Mouse (Mus musculus): ENCODE data around the gene Epb41. TPM values are rescaled to one million over a fixed set of nuclear protein-coding genes. Genes with fewer than 3 reads are reported as not detected.

The Epb41 gene
- total RNA-seq, 2 experiments from 2014 or later = 144 to 148 TPM

DNA sequence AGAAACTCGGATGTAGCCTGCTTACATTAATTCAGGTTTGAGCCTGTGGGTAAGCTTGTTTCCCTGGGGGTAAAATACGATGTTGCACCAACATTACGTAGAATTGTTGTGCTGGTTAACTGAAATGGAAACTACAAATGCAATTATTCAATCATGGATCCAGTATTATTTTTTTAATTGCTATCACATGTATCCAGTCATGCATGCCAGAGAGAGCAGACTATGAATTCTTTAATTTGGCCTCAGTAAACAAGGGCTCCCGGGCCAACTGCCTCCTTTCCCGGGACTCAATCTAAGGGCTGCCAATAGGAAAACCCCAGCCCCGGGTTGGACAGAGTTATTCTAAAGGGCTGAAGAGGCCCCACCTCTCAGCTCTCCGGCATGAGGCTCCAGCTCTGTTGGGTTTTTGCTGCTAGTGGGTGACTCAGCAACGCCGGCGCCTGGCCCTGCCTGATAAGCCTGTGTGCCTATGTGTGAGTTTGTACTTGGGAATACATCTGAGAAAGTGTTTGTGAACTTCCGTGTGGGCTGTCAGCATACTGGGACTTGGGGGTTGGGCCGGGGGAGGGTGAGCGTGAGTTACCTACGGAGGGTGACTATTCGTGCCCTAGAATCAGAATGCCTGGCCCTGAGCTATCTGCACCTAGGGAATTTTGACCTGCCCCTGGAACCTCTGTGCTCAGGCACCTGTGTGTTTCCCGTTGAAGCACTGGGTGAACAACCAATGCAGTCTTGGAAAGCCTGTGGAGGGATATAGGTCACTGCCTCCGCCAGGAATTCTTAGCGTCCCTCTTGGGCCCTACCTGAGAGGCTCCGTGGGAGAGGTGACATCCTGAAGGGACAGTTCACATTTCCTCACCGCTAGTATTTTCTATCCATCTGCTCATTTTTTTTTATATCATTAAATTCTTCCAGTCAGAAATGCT, 1.6 kb upstream of the Epb41 start:
- intact Hi-C loops (cut with DNase I) = no loop called here

DNA sequence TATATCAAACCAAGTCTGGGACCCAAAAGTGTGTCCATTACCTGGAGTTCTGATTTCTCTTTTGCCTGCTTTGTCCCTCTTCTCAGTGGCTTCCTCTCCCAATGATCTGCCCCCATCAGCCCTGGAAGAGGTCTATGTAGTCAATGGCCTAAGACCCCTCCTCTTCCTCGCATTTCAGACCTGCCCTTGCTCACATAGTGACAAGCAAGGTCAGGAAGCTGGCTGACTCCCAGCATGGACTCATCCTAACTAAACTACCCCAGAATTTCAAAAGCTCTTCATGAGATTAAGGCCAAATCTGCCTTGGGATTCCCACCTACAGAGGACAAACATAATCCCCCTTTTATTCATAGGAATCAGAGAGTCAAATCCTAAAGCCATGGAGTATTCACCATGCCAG, 675 bp upstream of the Epb41 start:
- peak in 1 of 2 experiments; percentile 27 for DNase-seq
- intact Hi-C loops (cut with DNase I) = no loop called here

More for the DNA sequence above, 1.6 kb upstream of the Epb41 start:
- DNase-seq = peak; percentile 53 to 65

GRCm38 (mm10) chr4:132074077-132074932, 816 bp downstream of the Epb41 start, which contains the start of gene Gm10300:
Gene Gm10300, plus strand, starts transcription at chr4:132074697.
- peak; percentile 62 to 75 for DNase-seq

GRCm38 (mm10) chr4:132072946-132073345, 2.2 kb downstream of the Epb41 start:
- DNase-seq = peak; percentile 46 to 58

More at GRCm38 (mm10) chr4:132074077-132074932, 816 bp downstream of the Epb41 start, which contains the start of gene Gm10300:
- intact Hi-C loops (cut with DNase I) = loop anchor here (1.0 kb wide), 1 partner anchor 25 kb away; no protein-coding TSS in a partner anchor

DNA sequence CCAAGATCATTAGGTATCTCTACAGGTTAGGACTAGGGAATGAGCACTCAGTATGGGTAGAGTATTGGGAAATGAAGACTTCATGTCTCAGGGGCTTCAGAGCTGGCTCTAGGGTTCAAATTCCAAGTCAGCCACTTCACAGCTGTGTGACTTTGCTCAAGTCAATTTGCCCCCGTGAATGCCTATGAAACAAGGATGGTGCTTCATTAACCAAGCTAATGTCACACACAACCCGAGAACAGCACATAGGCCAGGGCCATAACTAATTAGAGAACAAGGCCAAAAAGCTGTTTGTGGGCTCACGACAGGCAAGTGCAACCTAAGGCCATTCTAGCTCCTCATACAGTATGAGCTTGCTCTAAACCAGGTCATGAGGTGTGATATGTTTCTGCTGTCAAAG, 3.0 kb downstream of the Epb41 start:
- DNase-seq = no peak
- intact Hi-C loops (cut with DNase I) = no loop called here

More at GRCm38 (mm10) chr4:132072946-132073345, 2.2 kb downstream of the Epb41 start:
- intact Hi-C loops (cut with DNase I) = no loop called here

- no peak for DNase-seq
- intact Hi-C loops (cut with DNase I) = no loop called here
Measured at GRCm38 (mm10) chr4:132071674-132072073, 3.4 kb downstream of the Epb41 start.

DNA sequence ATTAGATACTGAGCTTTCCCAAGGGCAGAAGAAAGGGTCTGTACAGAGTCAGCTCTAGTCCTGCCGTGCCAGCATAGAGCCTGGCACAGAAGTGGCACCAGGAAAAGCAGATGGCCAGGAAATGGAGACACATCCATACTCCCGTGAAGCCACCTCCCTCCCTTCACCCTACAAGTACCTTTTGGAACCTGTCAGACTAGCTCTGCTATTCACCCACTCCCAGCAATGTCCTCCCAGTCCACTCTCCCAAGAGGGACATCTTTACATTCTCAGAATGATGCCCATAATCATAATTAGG, 7.2 kb downstream of the Epb41 start:
- intact Hi-C loops (cut with DNase I) = no loop called here

DNA sequence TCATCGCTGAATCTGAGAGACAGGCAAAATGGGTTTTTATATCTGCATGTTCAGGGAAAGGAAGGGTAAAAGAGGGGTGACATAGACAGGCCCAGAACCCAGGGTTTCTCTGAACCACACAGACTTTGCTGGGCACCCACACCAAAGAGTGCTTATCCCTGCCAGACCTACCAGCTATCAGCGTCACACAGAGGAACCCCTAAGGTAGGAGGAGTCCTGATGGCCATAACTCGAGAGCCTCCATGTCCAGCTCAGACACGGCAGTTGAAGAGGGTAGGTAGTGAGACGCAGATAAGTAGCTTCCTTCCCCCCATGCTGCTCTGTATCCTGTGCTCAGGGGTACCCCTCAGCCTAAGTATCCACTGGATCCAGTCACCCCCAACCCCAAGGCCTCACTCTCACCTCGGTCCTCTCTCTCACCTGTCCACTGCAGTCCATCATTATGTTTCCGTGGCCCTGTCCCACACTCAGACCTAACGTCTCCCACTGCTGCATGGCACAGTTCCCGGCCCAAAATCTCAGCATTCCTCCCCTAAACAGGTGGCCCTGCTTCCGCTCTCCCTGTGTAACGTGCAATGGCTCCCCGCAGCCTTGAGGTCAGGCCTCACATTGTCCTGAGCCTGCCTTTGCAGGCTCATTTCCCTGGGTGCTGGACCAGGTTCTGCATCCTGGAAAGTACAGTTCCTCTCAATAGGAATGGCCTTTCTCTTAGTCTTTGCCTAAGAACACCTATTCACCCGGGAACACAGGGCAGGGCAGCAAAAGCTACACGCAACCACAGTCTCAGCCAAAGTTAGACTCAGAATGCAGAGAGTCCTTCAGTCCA, 7.8 kb downstream of the Epb41 start:
- intact Hi-C loops (cut with DNase I) = no loop called here

More for the DNA sequence above, 7.2 kb downstream of the Epb41 start:
- DNase-seq = no peak

DNA sequence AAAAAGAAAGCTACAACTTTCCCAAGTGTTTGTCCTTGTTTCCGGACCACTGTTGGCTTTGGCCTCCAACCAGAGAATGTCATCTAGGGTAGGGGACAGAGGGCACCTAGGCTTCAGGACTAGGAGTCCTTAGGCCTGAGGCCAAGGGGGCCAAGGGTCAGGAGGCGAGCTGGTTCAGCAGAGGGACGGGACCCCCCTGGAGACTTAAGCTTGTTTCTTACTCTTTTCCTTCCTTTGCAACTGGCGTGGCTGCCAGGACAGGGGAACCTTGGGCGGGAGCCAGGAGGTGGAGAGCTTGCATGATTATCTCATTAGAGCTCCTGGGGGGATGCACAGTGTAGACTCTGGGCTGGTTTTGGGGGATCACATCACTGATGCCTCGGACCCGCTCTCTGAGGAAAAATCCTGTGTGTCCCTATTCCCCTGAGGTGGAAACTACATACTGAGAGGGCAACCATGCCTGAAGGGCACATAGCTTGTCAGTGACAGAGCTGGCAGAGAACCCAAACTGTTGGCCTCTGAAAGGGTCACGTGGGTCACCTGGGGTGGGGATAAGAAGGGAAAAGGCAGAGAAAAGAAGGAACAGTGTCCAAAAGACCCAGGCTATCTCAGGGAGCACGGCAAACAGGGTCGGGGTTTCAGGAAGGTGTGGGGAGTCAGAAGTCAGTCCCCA, 8.9 kb downstream of the Epb41 start:
- intact Hi-C loops (cut with DNase I) = no loop called here

More for the DNA sequence above, 7.8 kb downstream of the Epb41 start:
- no peak for DNase-seq

GRCm38 (mm10) chr4:132065578-132065977, 9.5 kb downstream of the Epb41 start:
- intact Hi-C loops (cut with DNase I) = loop anchor here (2.0 kb wide), 1 partner anchor 15 kb away; no protein-coding TSS in a partner anchor
- DNase-seq = no peak

More for the DNA sequence above, 8.9 kb downstream of the Epb41 start:
- DNase-seq = peak; percentile 80 to 85

- DNase-seq = no peak
- intact Hi-C loops (cut with DNase I) = loop anchor here (2.0 kb wide), 1 partner anchor 14 kb away; no protein-coding TSS in a partner anchor
Measured at GRCm38 (mm10) chr4:132064550-132064949, 10.6 kb downstream of the Epb41 start.

- intact Hi-C loops (cut with DNase I) = no loop called here
- no peak for DNase-seq
Measured at GRCm38 (mm10) chr4:132062934-132063884, 11.9 kb downstream of the Epb41 start.

GRCm38 (mm10) chr4:132062289-132062688, 12.8 kb downstream of the Epb41 start:
- no peak for DNase-seq

DNA sequence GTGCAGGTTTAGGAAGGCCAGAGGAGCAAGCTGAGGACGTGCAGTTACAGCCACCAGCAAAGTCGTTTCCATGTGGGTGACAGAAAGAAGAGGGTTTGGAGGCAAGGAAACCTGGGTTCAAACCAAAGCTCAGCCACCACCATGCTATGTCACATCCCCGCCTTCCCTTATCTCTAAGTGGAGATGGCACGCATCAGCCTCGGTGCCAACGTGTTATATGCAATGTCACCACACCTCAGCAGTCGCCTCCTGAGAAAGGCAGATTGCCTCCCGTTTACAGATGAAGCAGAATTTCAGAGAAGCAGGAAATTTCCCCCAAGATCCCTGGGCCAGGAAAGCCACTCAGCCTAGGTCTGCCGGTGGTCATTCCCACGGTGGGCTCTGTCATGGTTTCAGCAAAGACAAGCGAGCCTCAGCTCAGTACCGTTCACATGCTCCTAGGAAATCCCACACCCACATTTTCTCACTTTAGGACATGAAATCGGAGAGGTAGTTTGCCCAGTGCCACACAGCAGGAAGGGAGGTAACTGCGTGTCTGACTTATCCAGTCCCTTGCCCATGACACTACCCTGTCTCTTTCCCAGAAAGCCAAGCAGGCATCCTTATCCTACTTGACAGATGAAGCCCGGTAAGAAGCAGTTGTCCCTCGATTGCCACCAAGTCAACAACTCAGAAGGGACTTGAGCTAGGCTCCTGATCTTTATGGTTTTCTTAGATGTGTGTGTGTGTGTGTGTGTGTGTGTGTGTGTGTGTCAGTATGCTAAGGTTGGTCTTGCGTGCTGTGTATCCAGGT, 14.9 kb downstream of the Epb41 start:
- no peak for DNase-seq
- intact Hi-C loops (cut with DNase I) = no loop called here

More at GRCm38 (mm10) chr4:132062289-132062688, 12.8 kb downstream of the Epb41 start:
- intact Hi-C loops (cut with DNase I) = no loop called here

GRCm38 (mm10) chr4:132059541-132059940, 15.6 kb downstream of the Epb41 start:
- intact Hi-C loops (cut with DNase I) = no loop called here
- no peak for DNase-seq

- intact Hi-C loops (cut with DNase I) = no loop called here
- DNase-seq = no peak
Measured at GRCm38 (mm10) chr4:132057311-132057710, 17.8 kb downstream of the Epb41 start.

Measured in heart, postnatal 36 days (tissue).